Mouse (Mus musculus) heart, postnatal 0 days (tissue): ENCODE results near the gene Alx3.

ENCODE experiments used
- CTCF ChIP-seq: IDR thresholded peaks from 2 replicates; pipeline ENCODE4 v1.5.1; 2016; ENCODE audit warnings: antibody characterized with exemption, control low read depth, low read depth
- EP300 ChIP-seq: IDR thresholded peaks from 2 replicates; pipeline ENCODE4 v1.6.1; 2016; ENCODE audit warnings: antibody characterized with exemption, low read depth

GRCm38 (mm10) chr3:107597586-107598389, 3.0 kb downstream of the Alx3 start:
- TF ChIP-seq CTCF (no peak), EP300 (no peak)
